Mouse (Mus musculus): ENCODE data around the gene Snta1. TPM values are rescaled to one million over a fixed set of nuclear protein-coding genes. Genes with fewer than 3 reads are reported as not detected.
"Not testable (repeated sequence)": the region's sequence is repeated elsewhere in the genome, so short reads cannot be mapped to it uniquely, and the experiment has no call there.

The Snta1 gene
- polyA plus RNA-seq, 1 experiment from 2014 or later = 1.5 TPM

DNA sequence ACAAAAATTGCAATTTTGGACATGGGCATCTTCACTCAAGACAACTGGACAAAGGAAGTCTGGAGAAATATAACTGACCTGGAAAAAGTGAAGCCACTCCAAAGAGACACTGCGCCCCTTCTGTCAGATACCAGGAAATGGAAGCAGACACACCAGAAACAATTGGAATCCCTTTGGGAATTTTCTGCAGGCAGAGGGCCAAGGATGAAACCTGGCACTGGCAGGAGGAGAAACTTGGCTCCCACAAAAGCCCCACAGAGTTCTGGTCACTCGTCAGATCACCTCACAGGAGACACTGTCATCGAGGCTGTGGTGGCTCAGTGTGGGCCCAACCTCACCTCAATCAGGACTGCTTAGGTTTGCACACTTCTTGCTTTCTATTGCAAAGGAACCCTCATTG lies 13.3 kb downstream of the Snta1 start:
- no peaks in the 10 kb centered on the region for H3K27me3 ChIP-seq (replicated peaks)
- H3K4me3 ChIP-seq = no peak overlapping the region
- no peaks in the 10 kb centered on the region for H3K36me3 ChIP-seq
- no peak for ATAC-seq
- H3K9ac ChIP-seq = no peak overlapping the region
- no peaks in the 10 kb centered on the region for H3K9me3 ChIP-seq (replicated peaks)
- no peak overlapping the region for H3K27ac ChIP-seq
- H3K4me1 ChIP-seq = peaks cover 13% of the 10 kb centered on the region
- WGBS (ENCODE audit: insufficient replicate concordance) = 68% methylated on average over 3 of the region's 3 CpGs
- H3K4me2 ChIP-seq = no peak overlapping the region

DNA sequence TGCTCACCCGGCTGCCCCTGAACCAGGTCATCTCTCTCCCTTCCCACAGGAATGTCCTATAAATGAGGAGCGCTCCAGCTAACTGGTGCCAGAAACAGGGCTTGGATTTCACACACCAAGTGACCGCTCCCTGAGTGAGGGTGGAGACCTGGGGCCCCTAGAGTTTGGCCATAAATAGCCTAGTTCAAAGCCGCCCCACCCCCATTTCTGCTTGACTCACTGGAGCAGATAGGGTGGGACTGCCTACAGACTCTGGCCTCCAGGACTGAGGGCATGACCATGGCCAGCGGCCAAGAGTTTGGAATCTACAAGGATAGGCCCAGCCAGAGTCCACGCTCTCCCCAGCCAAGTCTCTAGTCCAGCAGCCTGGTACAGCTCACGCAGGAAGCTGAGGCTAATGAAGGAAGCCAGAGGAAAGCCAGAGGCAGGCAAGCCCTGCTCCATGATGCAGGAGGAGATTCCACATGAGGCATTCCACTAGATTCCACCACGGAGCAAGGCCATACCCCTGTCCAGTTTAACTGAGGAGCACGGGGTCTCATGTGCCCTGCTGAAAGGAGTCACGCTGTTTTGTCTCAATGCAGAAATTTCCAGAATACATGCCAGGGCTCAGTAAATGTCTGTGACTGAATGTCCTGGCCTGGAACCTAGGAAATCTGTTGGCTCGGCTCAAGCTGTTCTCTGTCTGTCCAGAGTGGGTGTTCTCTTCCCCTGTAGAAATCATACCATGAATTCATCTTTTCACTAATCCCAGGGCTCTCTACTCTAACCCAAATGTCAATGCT lies 17.5 kb downstream of the Snta1 start:
- H3K27ac ChIP-seq = peak overlapping the region; percentile 25; the same call in 1 of the 2 replicates
- H3K27me3 ChIP-seq (replicated peaks) = no peaks in the 10 kb centered on the region
- ATAC-seq = peak; percentile 65; the same call in 1 of the 2 replicates
- WGBS (ENCODE audit: insufficient replicate concordance) = 64% methylated on average over 11 of the region's 11 CpGs
- H3K4me3 ChIP-seq = no peak overlapping the region
- no peaks in the 10 kb centered on the region for H3K36me3 ChIP-seq
- H3K9ac ChIP-seq = no peak overlapping the region
- no peak overlapping the region for H3K4me2 ChIP-seq
- peaks cover 15% of the 10 kb centered on the region for H3K4me1 ChIP-seq
- H3K9me3 ChIP-seq (replicated peaks) = no peaks in the 10 kb centered on the region

DNA sequence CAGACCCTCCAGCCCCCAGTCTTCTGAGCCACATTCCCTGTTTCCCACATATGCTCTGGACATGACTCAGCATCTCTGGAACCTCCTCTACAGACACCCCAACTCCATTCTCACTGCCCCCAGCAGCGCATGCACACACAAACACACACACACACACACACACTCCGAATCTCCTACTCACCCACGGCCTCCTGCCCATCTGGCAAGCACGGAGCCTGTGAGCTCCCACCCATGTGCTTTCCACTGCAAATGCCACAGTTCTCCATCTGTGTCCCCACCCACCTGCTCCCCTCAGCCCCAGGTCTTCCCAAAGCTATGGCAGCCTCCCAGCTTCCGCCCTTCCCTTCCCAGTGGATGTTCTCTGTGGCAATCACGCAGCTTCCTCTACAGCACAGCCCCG lies 28.8 kb downstream of the Snta1 start:
- Histone ChIP-seq H3K9me3 (replicated peaks) (no peaks in the 10 kb centered on the region), H3K27ac (no peak overlapping the region), H3K9ac (no peak overlapping the region), H3K4me3 (no peak overlapping the region), H3K4me2 (no peak overlapping the region), H3K27me3 (replicated peaks) (no peaks in the 10 kb centered on the region), H3K4me1 (no peaks in the 10 kb centered on the region), H3K36me3 (no peaks in the 10 kb centered on the region)
- ATAC-seq = no peak
- WGBS (ENCODE audit: insufficient replicate concordance) = 80% methylated on average over 7 of the region's 7 CpGs

DNA sequence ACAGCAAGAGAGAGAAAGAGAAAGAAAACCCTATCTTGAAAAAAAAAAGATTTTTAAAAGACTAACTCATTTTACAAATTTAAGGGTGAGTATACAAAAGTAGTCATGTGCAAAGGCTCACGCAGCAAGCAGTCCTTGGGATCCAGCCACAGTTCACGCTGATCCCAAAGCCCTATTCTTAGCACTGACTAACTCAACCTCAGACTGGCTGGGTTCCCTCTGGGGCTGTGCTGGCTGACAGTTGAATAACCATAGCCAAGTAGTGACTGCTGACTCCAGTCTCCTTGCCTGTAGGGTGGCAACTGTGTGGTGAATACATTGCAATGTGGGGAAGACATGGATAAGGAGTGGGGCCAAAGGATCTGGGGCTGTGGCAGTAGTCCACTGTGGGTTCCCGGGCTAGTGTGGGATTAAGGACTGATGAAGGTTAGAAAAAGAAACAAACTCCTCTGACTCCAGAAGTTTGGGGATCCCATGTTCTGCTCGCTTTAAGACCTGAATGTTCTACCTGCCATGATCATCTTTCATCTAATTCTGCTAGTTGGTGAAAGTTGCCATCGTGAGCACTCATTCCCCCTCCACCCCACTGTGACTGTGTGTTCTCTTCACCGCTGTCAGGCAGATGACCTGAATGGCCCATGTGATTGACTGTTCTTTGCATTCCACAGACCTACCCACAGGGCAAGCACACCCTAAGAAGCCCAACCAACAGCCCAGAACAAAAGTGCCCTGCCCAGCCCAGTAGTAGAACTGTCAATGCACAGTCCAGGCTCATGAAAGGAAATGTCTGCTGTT lies 32.9 kb downstream of the Snta1 start:
- no peak for ATAC-seq

DNA sequence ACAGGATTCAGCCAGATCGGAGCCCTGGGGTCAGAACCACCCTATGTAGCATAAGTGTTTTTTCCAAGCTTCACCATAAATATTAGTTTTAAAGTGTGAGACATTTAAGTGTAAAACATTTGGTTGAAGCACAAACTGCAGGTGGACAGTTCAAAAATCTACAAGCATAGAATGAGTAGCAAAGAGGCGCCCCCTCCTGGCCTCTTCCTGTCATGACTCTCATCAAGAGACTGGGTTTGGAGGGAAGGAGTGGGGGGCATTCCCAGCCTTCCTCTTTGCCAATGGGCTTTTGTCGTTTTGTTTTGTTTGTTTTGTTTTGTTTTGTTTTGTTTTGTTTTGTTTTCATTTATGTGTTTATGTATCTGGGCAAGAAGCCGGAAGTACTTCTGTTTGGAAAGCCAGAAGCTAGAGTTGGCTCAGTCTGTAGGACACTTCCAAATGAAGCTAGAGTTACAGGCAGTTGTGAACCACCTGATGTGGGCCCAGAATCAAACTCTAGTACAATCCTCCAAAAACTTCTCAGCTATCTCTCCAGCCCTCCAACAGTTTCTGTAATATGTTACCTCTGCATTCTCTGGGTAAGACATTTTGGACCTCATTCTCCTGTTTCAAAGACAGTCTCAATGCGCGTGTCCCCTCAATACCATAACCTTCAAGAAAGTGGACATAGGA lies 33.8 kb downstream of the Snta1 start:
- no peak for ATAC-seq
- Histone ChIP-seq H3K4me3 (no peak overlapping the region), H3K9ac (no peak overlapping the region), H3K9me3 (replicated peaks) (no peaks in the 10 kb centered on the region), H3K27me3 (replicated peaks) (no peaks in the 10 kb centered on the region), H3K27ac (0 out of 2 replicates have a peak overlapping the region, but pooled peaks have one; percentile 86), H3K4me1 (peaks cover 10% of the 10 kb centered on the region), H3K36me3 (peaks cover 16% of the 10 kb centered on the region; the same call in 1 of the 2 replicates), H3K4me2 (no peak overlapping the region)
- WGBS (ENCODE audit: insufficient replicate concordance) = 52% methylated on average over 6 of the region's 6 CpGs

More for the DNA sequence above, 32.9 kb downstream of the Snta1 start:
- Histone ChIP-seq H3K9ac (no peak overlapping the region), H3K4me2 (no peak overlapping the region), H3K36me3 (peaks cover 7% of the 10 kb centered on the region; the same call in 1 of the 2 replicates), H3K4me3 (no peak overlapping the region), H3K27ac (no peak overlapping the region), H3K4me1 (peaks cover 10% of the 10 kb centered on the region), H3K27me3 (replicated peaks) (no peaks in the 10 kb centered on the region), H3K9me3 (replicated peaks) (no peaks in the 10 kb centered on the region)
- 74% methylated on average over 6 of the region's 6 CpGs for WGBS (ENCODE audit: insufficient replicate concordance)

DNA sequence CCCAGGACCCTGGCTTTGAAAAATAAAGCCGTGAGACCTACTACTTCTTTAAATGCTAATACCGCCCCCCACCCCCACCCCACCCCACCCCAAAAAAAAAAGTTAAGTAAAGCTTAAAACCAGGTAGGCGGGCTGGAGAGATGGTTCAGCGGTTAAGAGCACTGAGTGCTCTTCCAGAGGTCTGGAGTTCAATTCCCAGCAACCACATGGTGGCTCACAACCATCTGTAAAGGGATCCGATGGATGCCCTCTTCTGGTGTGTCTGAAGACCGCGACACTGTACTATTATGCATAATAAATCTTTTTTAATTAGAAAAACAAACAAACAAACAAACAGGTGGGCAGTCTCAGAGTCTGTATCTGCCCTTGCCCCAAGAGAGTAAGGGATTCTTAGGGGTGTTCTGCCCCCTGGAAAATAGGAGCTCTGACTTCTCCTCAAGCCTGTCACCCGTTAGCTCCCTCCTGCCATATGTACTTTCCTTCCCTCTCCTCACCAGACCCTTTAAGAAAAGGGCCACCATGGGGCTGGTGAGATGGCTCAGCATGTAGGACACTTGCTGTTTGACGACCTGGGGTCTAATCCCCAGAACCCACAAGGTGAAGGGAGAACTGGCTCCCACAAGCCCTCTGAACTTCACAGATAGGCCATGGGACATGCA lies 34.9 kb downstream of the Snta1 start, which contains the start of gene Cdk5rap1:
TSS of gene Cdk5rap1 (minus strand) at position 169 of the 659 bp plus-strand sequence.
- H3K4me1 ChIP-seq = peaks cover 10% of the 10 kb centered on the region
- peak within 1 kb of the TSS; percentile 84 for H3K4me2 ChIP-seq
- H3K9ac ChIP-seq = peak within 1 kb of the TSS; percentile 94
- H3K27me3 ChIP-seq (replicated peaks) = no peaks in the 10 kb centered on the region
- H3K4me3 ChIP-seq = peak within 1 kb of the TSS; percentile 90
- WGBS (ENCODE audit: insufficient replicate concordance) = 12% methylated on average over 9 of the region's 9 CpGs
- no peaks in the 10 kb centered on the region for H3K9me3 ChIP-seq (replicated peaks)
- H3K27ac ChIP-seq = peak within 1 kb of the TSS; percentile 86
- peaks cover 25% of the 10 kb centered on the region for H3K36me3 ChIP-seq
- ATAC-seq = peak; percentile 39

DNA sequence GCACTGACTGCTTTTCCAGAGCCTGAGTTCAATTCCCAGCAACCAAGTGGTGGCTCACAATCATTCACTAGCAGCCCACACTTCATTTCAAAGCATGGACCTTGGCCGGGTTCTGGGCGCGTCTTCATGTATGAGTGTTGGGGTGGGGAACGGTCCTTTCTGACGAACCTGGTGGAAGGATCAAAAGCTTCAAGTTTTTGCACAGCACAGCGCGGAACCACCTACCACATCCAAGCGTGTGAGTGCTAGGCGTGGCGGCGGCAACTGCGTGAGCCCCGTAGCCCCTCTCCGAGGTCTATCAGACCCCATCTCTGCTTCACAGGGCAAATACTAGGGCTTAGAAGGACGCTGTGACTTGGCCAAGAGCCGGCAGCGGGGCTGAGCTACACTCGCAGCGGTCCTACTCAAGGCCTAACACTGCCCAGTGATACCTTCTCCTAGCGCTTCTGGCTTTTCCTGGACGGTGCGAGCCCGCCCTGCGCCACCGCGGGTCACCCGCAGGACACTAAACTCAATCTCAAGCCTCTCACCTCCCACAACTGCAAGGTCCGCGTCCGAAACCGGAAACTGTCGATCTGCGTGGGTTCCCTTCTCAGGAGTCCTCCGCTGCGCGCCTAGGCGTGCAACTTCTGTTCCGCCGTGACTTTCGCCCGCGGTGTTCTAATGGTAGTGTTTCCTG lies 35.6 kb downstream of the Snta1 start:
- ATAC-seq = peak; percentile 86
- peak overlapping the region; percentile 94 for H3K9ac ChIP-seq
- under 1% methylated on average over 42 of the region's 42 CpGs for WGBS (ENCODE audit: insufficient replicate concordance)

DNA sequence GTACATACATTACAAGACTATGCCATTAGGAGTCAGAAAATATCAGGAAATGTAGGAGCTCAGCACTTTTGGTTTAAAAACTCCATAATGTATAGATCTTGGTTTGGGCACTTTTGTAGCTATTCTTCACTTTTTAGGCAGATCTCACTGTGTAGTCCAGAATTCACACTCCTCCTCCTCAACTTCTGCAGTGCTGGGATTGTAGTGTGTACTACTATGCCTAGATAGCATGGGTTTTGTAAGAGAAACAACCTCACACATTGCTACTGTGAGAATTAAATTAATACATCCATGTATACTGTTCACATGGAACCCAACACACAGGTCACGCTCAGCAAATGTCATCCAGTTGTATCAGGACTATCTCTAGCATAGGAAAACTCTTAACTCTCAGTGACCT lies 40.4 kb downstream of the Snta1 start:
- ATAC-seq = no peak
- Histone ChIP-seq H3K36me3 (peaks cover 73% of the 10 kb centered on the region), H3K27me3 (replicated peaks) (no peaks in the 10 kb centered on the region), H3K27ac (no peak overlapping the region), H3K4me2 (no peak overlapping the region), H3K4me1 (no peaks in the 10 kb centered on the region), H3K4me3 (no peak overlapping the region), H3K9ac (no peak overlapping the region), H3K9me3 (replicated peaks) (no peaks in the 10 kb centered on the region)
- 89% methylated on average over 1 of the region's 1 CpGs for WGBS (ENCODE audit: insufficient replicate concordance)

More for the DNA sequence above, 35.6 kb downstream of the Snta1 start:
- H3K4me2 ChIP-seq = peak overlapping the region; percentile 84
- no peaks in the 10 kb centered on the region for H3K9me3 ChIP-seq (replicated peaks)
- peak overlapping the region; percentile 90 for H3K4me3 ChIP-seq
- H3K36me3 ChIP-seq = peaks cover 31% of the 10 kb centered on the region
- H3K27ac ChIP-seq = peak overlapping the region; percentile 86
- peaks cover 10% of the 10 kb centered on the region for H3K4me1 ChIP-seq
- H3K27me3 ChIP-seq (replicated peaks) = no peaks in the 10 kb centered on the region

DNA sequence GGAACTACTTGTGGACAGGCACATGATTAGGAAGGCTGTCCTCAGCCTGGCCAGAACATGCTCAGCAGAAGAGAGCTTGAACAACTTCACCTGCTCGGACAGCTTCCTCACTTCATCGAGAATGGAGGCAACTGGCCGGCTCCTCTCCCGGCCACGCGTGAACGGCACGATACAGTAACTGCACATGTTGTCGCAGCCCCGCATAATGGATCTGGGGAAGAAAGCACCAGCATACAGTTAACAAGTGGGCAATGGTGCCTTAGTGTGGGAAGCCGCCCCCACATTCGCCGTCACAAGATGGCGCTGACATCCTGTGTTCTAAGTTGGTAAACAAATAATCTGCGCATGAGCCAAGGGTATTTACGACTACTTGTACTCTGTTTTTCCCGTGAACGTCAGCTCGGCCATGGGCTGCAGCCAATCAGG lies 53.9 kb downstream of the Snta1 start:
- H3K9ac ChIP-seq = peak overlapping the region; percentile 64
- H3K36me3 ChIP-seq = peaks cover 40% of the 10 kb centered on the region
- not testable (repeated sequence) for H3K27me3 ChIP-seq (replicated peaks); H3K9me3 ChIP-seq (replicated peaks); H3K4me1 ChIP-seq
- WGBS (ENCODE audit: insufficient replicate concordance) = 72% methylated on average over 15 of the region's 19 CpGs
- peak overlapping the region; percentile 50 for H3K4me3 ChIP-seq
- ATAC-seq = peak; percentile 76
- peak overlapping the region; percentile 44 for H3K4me2 ChIP-seq
- H3K27ac ChIP-seq = peak overlapping the region; percentile 78

DNA sequence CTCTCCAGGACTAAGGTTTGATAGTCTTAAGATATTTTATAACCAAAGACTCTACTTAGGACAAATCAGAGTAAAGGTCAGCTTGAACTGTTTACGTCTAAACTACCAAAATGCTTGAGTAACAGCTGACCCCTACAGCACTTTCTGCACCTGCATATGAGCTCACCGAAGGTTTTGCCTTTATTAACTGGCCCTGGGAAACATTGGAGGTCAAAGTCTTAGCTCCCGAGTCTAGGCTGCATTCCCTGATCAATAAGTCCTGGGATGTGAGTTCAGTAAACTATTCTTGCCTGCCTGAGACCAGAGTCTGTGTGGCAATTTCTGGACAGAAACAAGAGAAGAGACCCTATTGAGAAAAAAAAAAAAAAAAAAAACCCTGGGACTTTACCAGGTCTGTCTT lies 59.7 kb downstream of the Snta1 start:
- Histone ChIP-seq H3K27me3 (replicated peaks) (no peaks in the 10 kb centered on the region), H3K9ac (no peak overlapping the region), H3K4me3 (no peak overlapping the region), H3K9me3 (replicated peaks) (no peaks in the 10 kb centered on the region), H3K4me2 (no peak overlapping the region), H3K36me3 (peaks cover 83% of the 10 kb centered on the region), H3K4me1 (no peaks in the 10 kb centered on the region; the same call in 1 of the 2 replicates), H3K27ac (no peak overlapping the region)
- no peak for ATAC-seq
- 69% methylated on average over 3 of the region's 3 CpGs for WGBS (ENCODE audit: insufficient replicate concordance)

DNA sequence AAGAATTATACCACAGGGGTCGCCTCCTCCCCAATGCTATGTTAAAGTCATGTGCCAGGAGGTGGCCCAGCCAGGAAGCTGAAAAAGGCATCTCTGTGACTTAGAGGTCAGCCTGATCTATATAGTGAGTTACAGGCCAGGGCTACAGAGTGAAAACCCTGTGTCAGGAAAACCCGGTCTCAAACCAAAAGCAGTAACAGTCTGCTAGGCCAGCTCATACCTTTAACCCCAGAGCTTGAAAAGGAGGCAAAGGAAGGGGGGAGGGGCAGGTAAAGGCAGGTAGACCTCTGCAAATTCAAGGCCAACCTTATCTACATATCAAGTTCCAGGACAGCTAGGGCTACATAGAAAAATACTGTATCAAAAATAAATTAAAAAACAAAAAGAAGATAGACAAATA lies 68.5 kb downstream of the Snta1 start:
- no peaks in the 10 kb centered on the region for H3K4me1 ChIP-seq
- H3K4me2 ChIP-seq = no peak overlapping the region
- ATAC-seq = no peak
- no peaks in the 10 kb centered on the region for H3K27me3 ChIP-seq (replicated peaks)
- H3K27ac ChIP-seq = no peak overlapping the region
- H3K9ac ChIP-seq = no peak overlapping the region
- H3K36me3 ChIP-seq = peaks cover 71% of the 10 kb centered on the region
- WGBS (ENCODE audit: insufficient replicate concordance) = 63% methylated on average over 2 of the region's 2 CpGs
- no peak overlapping the region for H3K4me3 ChIP-seq
- H3K9me3 ChIP-seq (replicated peaks) = no peaks in the 10 kb centered on the region
